Mouse (Mus musculus) C2C12 (cell line): ENCODE results near the gene Gpc5.

Source experiments
- CEBPB ChIP-seq: IDR thresholded peaks from one replicate; pipeline ENCODE4 v1.6.1; 2011; ENCODE audit warnings: low read depth, mild to moderate bottlenecking, control low read depth, moderate library complexity
- CTCF ChIP-seq: IDR thresholded peaks from one replicate; pipeline ENCODE4 v1.5.1; 2011; ENCODE audit not compliant: control insufficient read depth, insufficient read depth, insufficient read length
- FOSL1 ChIP-seq: IDR thresholded peaks from one replicate; pipeline ENCODE4 v1.8.0; 2011; ENCODE audit warnings: mild to moderate bottlenecking, low read length; ENCODE audit not compliant: poor library complexity, insufficient read depth, severe bottlenecking
- MAX ChIP-seq: IDR thresholded peaks from one replicate; pipeline ENCODE4 v1.6.1; 2011; ENCODE audit warnings: mild to moderate bottlenecking, control low read depth
- MYOD1 ChIP-seq: IDR thresholded peaks from one replicate; pipeline ENCODE4 v1.6.1; 2011; ENCODE audit warnings: low read depth; ENCODE audit not compliant: control insufficient read depth, insufficient read length
- MYOG ChIP-seq: IDR thresholded peaks from one replicate; pipeline ENCODE4 v1.6.1; 2011; ENCODE audit not compliant: control insufficient read depth, insufficient read length; ENCODE audit errors: extremely low read depth
- USF1 ChIP-seq: IDR thresholded peaks from one replicate; pipeline ENCODE4 v1.6.1; 2011; ENCODE audit warnings: low read depth, mild to moderate bottlenecking, control low read depth, moderate library complexity

GRCm38 (mm10) chr14:115412821-115413220, 320.8 kb downstream of the Gpc5 start:
- no peak for TF ChIP-seq CTCF
- TF ChIP-seq FOSL1, result no peak
- TF ChIP-seq MYOD1, result no peak
- TF ChIP-seq MYOG, result no peak
- no peak for TF ChIP-seq USF1
- TF ChIP-seq CEBPB, result no peak
- TF ChIP-seq MAX, result no peak
